Mouse (Mus musculus): ENCODE measurements around the gene Ccdc12.

Ccdc12 gene

DNA sequence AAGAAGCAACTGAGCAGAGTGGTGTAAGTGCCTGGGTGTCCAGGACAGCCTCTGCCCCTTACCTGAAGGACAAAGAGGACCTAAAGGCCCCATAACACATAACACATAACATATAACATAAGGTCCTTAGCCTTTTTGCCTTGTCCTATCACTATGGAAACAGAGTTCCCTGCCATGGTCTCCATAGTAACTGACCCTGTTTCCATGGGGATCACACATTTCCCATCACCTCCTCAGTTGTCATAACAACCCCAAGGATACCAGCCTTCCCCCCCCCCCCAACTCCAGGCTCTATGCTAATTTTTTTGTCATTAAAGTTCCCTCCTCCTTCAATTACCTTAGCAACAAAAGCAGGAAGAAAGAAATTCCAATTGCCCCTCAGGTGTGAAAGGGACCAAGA, 6.5 kb upstream of the Ccdc12 start:
- no peak for DNase-seq

GRCm38 (mm10) chr9:110651931-110652722, 4.2 kb upstream of the Ccdc12 start:
- peak; percentile 58 for DNase-seq

DNA sequence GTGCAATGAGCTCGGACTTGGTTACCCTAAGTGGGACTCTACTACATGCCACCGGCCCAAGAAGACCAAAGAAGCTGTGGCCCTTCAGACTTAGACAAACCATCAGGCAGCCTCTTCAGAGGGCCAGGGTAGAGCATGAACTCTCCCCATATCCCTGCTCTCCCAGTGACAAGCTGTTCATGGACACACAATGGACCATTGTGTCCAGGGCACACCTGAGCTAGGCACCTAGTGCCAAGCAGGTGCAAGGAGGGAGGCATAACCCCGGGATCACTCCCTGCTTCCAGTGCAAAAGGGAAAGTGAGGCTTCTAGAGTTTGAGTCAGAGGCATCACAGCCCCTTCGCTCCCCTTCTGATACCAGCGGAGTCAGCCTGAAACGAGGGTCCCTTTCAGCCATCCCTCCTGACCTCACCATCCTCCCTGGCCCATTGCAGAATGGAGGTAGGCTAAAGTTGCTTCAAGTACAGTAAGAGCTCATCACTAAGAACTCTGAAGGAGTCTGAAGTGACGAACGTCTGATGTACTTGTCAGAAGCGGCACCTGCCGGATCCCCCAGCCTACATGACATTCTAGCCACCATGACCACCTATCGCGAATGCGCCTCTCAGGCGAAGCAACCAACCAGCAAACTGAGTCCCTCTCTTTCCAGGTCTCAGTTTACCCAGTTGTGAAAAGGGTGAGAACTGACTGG, 3.2 kb upstream of the Ccdc12 start:
- no peak for DNase-seq

DNA sequence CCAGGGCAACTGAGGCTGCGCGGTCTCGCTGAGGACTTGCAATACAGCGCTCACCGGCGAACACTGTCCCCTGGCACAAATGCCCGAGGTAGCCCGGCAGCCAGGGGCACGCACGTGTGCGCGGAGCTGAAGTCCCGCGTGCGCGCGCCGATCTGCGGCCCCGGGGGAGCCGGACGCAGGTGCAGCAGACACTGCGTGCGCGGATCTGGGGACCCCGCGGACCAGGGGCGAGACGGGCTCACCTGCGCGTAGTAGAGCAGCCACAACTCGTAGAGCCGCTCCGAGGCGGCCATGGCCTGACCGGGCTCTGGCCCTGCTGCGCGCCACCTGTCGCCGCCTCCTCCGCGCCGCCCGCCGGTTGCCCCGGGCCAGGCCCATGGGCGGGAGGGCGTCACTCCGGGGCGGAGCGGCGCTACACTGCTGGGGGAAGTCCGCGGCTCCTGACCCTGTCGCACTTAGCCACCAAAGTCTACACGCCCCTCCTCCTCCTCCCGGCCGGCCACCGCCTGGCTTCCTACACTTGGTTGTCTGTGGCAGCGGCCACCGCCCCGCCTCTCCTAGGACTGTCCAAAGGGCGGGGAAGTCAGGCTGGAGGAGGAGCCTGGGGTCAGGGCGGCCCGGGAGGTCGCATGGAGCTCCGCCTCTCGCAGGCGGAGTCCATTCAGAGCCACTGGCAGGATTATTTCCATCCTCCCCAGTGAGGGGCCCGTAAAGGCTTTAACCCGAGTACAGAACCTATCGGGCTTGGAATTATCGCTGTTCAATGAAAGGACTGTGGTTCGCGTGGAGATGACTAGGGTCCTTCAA, 2.4 kb upstream of the Ccdc12 start, which contains the start of gene Nbeal2:
Gene Nbeal2 (minus strand): TSS at position 507 of the 807 bp plus-strand sequence.
- peak; percentile 90 for DNase-seq

DNA sequence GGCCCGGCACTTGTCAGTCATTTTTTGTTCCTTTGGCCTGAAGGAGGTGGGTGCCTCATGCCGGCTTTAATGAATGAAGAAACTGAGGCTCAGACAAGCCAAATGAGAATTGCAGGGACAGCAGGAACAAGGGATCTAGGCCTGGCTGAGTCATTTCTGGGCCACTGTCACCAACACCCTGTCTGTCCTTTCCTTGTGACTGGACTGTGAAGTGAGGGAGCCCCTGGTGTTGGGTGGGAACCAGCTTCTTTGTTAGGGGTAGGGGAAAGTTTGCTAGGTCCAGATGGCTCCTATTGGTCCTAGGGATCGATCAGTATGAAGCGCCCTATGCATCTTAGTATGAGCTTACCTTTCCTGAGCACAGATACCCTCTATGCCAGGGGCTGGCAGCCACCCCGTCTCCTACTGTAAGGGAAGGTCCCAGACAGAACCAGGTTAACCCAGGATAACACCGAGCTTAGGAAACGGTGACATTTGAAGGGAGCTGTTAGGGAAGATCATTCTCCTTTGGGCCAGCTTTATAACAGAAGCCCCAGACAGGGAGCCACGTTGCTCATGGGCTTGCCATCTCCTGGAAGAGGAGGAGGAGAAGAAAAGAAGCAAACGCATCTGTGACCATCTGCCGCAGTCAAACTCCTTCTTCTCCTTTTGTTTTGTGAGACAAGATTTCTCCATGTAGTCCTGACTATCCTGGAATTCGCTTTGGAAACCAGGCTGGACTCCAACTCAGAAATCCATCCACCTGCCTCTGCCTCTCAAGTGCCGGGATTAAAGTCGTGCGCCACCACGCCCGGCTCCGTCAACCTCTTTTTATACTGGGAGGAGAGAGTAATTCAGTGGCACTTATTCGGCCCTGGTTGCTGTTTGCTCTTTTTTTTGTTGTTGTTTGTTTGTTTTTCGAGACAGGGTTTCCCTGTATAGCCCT, 1.3 kb upstream of the Ccdc12 start:
- peak; percentile 62 for DNase-seq

DNA sequence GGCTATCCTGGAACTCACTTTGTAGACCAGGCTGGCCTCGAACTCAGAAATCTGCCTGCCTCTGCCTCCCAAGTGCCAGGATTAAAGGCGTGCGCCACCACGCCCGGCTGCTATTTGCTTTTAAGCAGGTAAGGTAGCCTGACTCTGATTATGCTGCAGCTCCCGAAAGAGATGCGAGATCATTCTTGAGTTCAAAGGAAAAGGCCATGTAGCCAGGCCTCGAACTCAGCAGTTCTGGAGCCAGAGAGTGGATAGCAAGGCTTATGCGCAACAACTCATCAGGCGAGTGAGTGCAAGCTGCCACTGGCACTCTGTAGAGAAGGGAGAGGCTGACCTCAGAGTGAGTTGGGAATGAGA, 674 bp upstream of the Ccdc12 start:
- DNase-seq, result peak; percentile 60

GRCm38 (mm10) chr9:110657474-110658078, 1.3 kb downstream of the Ccdc12 start:
- peak; percentile 65 for DNase-seq

GRCm38 (mm10) chr9:110659521-110659920, 3.2 kb downstream of the Ccdc12 start:
- DNase-seq, result no peak

- DNase-seq, result no peak
Measured at GRCm38 (mm10) chr9:110660208-110660607, 3.9 kb downstream of the Ccdc12 start.

GRCm38 (mm10) chr9:110660856-110661612, 4.7 kb downstream of the Ccdc12 start:
- no peak for DNase-seq

DNA sequence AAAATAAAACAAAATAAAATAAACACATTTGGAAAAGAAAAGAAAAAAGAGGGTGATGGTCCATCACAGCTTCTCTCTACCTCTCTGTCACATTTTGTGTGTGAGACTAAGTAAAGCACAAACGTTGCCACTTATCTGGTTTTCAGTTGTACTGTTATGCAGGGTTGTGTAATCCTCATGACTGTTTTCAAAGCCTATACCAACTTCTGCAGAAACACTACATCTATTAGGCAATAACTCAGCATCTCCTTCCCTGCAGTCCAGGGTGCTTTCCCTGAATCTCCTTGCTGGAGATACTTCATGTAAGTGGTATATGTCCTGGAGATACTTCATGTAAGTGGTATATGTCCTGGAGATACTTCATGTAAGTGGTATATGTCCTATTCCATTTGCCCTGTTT, 6.5 kb downstream of the Ccdc12 start:
- DNase-seq, result no peak

DNA sequence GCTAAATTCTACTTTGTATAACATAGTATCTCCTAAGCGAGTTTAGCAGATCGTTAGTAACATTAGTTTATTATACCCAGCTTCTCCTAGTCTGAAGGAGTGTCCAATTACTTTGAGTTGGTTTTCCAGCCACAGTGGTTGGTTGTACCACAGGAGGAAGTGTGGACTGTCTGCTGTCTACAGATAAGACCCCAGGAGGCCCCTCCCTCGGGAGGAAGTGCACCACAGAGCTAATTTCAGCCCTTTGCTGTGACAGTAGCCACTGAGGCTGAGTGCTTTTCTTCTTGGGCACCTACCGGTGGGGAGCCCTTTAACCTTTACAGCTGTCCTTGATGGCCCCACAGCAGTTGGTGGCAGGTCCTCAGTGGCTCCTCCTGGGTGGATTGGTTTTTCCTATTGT, 9.6 kb downstream of the Ccdc12 start:
- DNase-seq, result no peak

DNA sequence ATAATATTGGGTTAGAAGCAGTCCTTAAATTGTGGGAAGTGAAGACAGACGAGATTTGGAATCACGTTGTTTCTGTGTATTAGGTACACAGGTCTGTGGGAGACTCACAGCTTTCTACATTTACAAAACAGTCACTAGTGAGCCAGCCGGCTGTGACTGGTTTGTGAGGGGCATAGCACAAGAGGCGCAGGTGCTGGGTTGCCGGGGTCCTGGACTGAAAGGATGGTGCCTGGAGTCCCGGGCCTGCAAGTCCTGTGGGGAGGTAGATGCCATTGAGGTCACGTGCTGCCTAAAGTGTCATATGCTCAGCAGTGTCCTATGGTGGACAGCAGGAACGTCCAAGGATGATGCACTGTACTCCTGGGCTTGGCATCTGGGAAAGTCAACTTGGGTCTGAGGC, 10.1 kb downstream of the Ccdc12 start:
- DNase-seq, result no peak

DNA sequence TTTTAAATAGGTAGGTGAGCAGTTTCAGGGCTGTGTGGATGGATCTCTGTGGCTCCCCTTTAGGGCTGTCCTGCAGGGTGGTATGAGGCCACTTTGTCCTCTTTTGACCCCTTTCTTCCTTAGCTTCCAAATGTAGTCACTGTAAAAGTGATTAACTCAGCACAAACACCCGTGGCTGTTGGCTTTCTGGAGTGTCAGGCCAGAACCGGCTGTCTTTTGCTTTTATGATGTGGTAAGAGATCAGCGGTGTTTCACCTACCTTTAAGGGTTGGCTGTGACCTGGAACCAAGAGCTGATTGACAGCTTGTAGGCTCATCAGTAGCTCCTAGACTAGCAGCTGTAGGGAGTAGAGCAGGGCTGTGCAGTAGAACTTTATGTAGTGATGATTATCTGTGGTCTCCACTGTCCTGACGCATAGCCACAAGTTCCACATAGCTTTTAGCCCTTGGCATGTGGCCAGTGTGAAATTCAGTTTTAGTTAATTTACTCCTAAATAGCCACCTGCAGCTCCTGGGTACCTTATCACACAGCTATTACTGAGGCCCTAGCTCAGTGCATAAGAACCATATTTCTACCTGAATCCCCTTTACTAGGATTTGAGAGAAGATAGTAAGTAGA, 11.0 kb downstream of the Ccdc12 start:
- no peak for DNase-seq

GRCm38 (mm10) chr9:110668601-110669293, 12.4 kb downstream of the Ccdc12 start:
- DNase-seq, result no peak

GRCm38 (mm10) chr9:110669785-110670184, 13.5 kb downstream of the Ccdc12 start:
- DNase-seq, result no peak

DNA sequence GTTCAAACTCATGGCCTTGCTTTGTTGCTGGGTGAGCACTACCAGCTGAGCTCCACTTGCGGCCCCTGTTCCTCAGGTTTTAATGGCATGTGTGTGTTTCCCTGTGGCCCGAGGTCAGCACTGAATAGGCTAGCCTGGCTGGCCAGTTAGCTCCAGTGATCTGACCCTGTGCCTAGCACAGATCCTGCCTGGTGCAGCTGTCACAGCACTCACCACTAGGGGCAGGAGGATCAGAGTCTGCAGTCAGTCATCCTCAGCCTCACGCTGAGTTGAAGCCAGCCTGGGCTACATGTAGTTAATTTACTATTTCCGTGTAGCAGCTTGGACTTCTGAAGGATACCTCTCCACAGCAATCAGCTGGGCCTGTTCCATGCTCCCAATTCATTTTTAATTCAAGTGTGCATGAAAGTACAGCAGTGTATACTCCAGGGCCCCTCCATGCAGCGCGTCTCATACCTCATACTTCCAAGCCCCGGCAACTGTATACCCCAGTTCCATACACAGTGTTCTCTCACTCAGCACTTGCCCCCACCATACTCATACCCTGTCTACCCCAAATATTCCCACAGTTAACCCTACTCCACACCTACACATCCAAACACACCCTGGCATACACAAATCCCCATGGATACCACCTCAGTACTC, 16.3 kb downstream of the Ccdc12 start:
- peak; percentile 70 for DNase-seq

DNA sequence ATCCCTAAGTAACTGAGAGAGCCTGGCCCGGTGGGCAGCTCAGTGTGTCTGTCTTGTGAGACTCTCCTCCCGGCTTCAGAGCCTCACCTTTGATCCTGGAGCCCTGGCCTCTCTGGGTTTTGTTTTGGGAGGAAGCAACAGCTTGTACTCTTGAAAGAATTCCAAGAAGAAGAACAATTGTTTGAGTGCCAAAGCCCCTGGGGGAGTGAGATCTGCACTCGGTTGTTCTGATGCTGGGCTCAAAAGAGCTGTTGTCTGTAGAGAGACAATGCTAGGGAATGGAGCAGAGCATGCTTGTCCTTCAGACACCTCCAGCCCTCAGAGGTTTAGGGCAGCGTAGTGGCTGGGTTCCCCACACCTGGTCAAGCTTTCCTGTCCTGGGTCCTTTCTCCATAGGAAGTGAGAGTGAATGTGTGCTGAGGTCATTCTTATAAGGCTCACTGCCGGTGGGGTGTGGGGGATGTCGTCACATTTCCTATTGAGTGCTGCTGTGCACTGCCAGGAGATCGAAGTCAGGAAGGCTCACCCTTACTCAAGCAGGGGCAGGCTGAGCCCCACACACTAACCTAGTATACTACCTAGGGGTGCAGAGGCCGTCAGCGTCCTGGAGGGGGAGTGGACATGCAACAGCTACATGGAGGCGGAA, 16.9 kb downstream of the Ccdc12 start:
- peak; percentile 66 for DNase-seq

DNA sequence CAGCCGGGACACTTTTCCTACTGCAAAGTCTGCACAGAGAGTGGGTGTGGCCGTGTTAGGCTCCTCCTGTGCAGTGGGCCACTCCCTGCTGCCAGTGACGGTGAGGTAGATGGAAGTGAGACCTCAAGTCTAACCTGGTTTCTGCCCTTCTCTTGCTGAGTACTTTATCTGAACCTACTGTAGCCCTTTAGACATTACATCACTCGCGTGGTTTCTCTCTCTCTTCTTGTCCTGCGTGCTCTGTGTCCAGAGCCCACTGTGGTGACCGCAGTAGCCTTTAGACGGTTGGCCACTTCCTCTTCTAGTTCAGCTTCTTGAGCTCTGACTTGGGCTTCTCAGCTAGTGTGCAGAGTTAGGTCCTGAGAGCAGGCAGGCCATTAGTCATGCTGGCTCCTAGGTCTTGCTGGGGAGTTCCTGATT, 20.2 kb downstream of the Ccdc12 start:
- no peak for DNase-seq
